Mouse (Mus musculus): ENCODE results near the gene Lrrc4. TPM values are rescaled to one million over a fixed set of nuclear protein-coding genes. Genes with fewer than 3 reads are reported as not detected.

The Lrrc4 gene
- polyA plus RNA-seq, 1 experiment from 2014 or later: 0.87 TPM

- Histone ChIP-seq H3K27ac (ENCODE audit: low read length) (no peak overlapping the region), H3K4me2 (replicated peaks; ENCODE audit: low read depth, low read length) (no peak overlapping the region), H3K4me3 (ENCODE audit: low read depth, low read length) (no peak overlapping the region), H3K4me1 (ENCODE audit: control insufficient read depth, insufficient read depth, low read length) (peaks cover 9% of the 10 kb centered on the region; the same call in 1 of the 2 replicates), H3K36me3 (ENCODE audit: control insufficient read depth, insufficient read depth, low read length) (peaks cover 13% of the 10 kb centered on the region; the same call in 1 of the 2 replicates), H3K9me3 (ENCODE audit: control insufficient read depth, low read depth, low read length) (no peaks in the 10 kb centered on the region), H3K9ac (replicated peaks; ENCODE audit: low read depth, low read length) (no peak overlapping the region), H3K27me3 (ENCODE audit: control insufficient read depth, insufficient read depth, low read length) (no peaks in the 10 kb centered on the region)
- no peak for ATAC-seq (ENCODE audit: insufficient number of reproducible peaks, insufficient read depth, low FRiP score, low read depth)
- WGBS: 73% methylated on average over 3 of the region's 3 CpGs
These were observed 39.7 kb downstream of the Lrrc4 start for GRCm38 (mm10) chr6:28791809-28792208.

DNA sequence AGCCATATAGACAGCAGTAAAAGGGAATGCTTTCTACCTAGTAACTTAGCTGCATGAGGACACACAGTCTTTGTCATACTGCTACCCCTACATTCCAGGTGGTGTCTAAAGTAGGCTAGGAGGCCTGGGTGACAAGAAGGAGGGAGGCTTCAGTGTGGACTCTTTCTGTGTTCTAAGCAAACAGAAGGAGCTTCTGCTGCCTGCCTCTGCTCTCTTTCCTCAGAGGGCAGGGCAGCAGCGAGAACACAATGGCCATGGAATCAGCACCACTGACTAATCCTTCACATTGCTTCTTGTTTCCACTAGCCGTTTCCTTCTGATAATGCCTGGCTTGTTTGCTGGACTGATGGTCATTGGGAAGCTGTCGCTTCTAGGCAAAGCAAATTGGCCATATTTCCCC lies 40.4 kb downstream of the Lrrc4 start:
- ATAC-seq (ENCODE audit: insufficient number of reproducible peaks, insufficient read depth, low FRiP score, low read depth): peak; percentile 14; the same call in 1 of the 2 replicates
- Histone ChIP-seq H3K9me3 (ENCODE audit: control insufficient read depth, low read depth, low read length) (no peaks in the 10 kb centered on the region), H3K4me1 (ENCODE audit: control insufficient read depth, insufficient read depth, low read length) (peaks cover 9% of the 10 kb centered on the region; the same call in 1 of the 2 replicates), H3K4me3 (ENCODE audit: low read depth, low read length) (no peak overlapping the region), H3K36me3 (ENCODE audit: control insufficient read depth, insufficient read depth, low read length) (peaks cover 7% of the 10 kb centered on the region; the same call in 1 of the 2 replicates), H3K27me3 (ENCODE audit: control insufficient read depth, insufficient read depth, low read length) (no peaks in the 10 kb centered on the region), H3K9ac (replicated peaks; ENCODE audit: low read depth, low read length) (no peak overlapping the region), H3K27ac (ENCODE audit: low read length) (no peak overlapping the region), H3K4me2 (replicated peaks; ENCODE audit: low read depth, low read length) (no peak overlapping the region)
- WGBS: 58% methylated on average over 3 of the region's 3 CpGs

DNA sequence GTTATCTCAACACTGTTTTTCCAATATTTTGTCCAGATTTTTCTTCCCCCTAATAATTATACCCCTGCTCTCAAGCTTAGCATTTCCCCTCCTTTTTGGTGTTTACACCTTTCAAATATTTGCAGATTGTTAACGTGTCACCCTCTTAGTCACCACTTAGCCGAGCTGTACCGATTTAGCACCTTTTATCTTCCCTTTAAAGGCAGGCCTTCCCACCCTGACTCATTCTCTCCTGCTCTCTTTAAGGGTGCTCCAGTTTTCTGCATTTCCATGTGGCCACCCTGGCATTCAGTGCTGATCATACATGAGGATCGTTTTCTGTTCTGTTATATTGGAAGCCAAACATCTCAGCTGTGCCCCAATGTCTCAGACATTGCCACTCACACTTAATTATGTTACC lies 41.9 kb downstream of the Lrrc4 start:
- Histone ChIP-seq H3K36me3 (ENCODE audit: control insufficient read depth, insufficient read depth, low read length) (no peaks in the 10 kb centered on the region), H3K9ac (replicated peaks; ENCODE audit: low read depth, low read length) (no peak overlapping the region), H3K4me2 (replicated peaks; ENCODE audit: low read depth, low read length) (no peak overlapping the region), H3K27me3 (ENCODE audit: control insufficient read depth, insufficient read depth, low read length) (no peaks in the 10 kb centered on the region), H3K27ac (ENCODE audit: low read length) (no peak overlapping the region), H3K4me1 (ENCODE audit: control insufficient read depth, insufficient read depth, low read length) (peaks cover 6% of the 10 kb centered on the region; the same call in 1 of the 2 replicates), H3K4me3 (ENCODE audit: low read depth, low read length) (no peak overlapping the region), H3K9me3 (ENCODE audit: control insufficient read depth, low read depth, low read length) (no peaks in the 10 kb centered on the region)
- no peak for ATAC-seq (ENCODE audit: insufficient number of reproducible peaks, insufficient read depth, low FRiP score, low read depth)
- 39% methylated on average over 4 of the region's 4 CpGs for WGBS

DNA sequence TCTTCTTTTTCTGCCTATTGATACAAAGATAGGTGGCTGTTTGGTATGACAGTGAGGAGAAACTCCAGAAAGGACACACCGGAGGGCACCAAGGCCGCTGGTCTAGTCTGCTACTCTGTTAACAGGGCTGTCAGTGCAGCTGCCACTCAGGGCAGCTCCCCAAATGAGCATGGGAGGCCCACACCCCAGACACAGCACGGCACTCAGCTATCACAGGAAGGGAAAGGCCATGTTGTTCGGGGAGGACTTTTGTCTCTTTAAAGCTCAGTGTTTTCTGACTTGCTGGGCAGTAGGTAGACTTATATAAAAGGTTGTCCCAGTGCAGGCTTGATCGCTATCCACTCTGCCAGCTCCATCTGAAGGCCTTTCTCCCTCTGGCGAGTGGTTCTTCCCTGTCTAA lies 44.4 kb downstream of the Lrrc4 start:
- no peaks in the 10 kb centered on the region for H3K36me3 ChIP-seq (ENCODE audit: control insufficient read depth, insufficient read depth, low read length)
- no peak for ATAC-seq (ENCODE audit: insufficient number of reproducible peaks, insufficient read depth, low FRiP score, low read depth)
- H3K4me3 ChIP-seq (ENCODE audit: low read depth, low read length): no peak overlapping the region
- no peaks in the 10 kb centered on the region for H3K27me3 ChIP-seq (ENCODE audit: control insufficient read depth, insufficient read depth, low read length)
- H3K9ac ChIP-seq (replicated peaks; ENCODE audit: low read depth, low read length): no peak overlapping the region
- H3K4me1 ChIP-seq (ENCODE audit: control insufficient read depth, insufficient read depth, low read length): peaks cover 6% of the 10 kb centered on the region; the same call in 1 of the 2 replicates
- WGBS: 76% methylated on average over 6 of the region's 6 CpGs
- no peak overlapping the region for H3K27ac ChIP-seq (ENCODE audit: low read length)
- H3K4me2 ChIP-seq (replicated peaks; ENCODE audit: low read depth, low read length): no peak overlapping the region
- H3K9me3 ChIP-seq (ENCODE audit: control insufficient read depth, low read depth, low read length): no peaks in the 10 kb centered on the region

- no peak for ATAC-seq (ENCODE audit: insufficient number of reproducible peaks, insufficient read depth, low FRiP score, low read depth)
- Histone ChIP-seq H3K4me3 (ENCODE audit: low read depth, low read length) (no peak overlapping the region), H3K27ac (ENCODE audit: low read length) (no peak overlapping the region), H3K4me1 (ENCODE audit: control insufficient read depth, insufficient read depth, low read length) (peaks cover 5% of the 10 kb centered on the region; the same call in 1 of the 2 replicates), H3K9ac (replicated peaks; ENCODE audit: low read depth, low read length) (no peak overlapping the region), H3K36me3 (ENCODE audit: control insufficient read depth, insufficient read depth, low read length) (no peaks in the 10 kb centered on the region), H3K27me3 (ENCODE audit: control insufficient read depth, insufficient read depth, low read length) (no peaks in the 10 kb centered on the region), H3K9me3 (ENCODE audit: control insufficient read depth, low read depth, low read length) (no peaks in the 10 kb centered on the region), H3K4me2 (replicated peaks; ENCODE audit: low read depth, low read length) (no peak overlapping the region)
- WGBS: 83% methylated on average over 8 of the region's 8 CpGs
These were observed 45.8 kb downstream of the Lrrc4 start for GRCm38 (mm10) chr6:28785770-28786169.

DNA sequence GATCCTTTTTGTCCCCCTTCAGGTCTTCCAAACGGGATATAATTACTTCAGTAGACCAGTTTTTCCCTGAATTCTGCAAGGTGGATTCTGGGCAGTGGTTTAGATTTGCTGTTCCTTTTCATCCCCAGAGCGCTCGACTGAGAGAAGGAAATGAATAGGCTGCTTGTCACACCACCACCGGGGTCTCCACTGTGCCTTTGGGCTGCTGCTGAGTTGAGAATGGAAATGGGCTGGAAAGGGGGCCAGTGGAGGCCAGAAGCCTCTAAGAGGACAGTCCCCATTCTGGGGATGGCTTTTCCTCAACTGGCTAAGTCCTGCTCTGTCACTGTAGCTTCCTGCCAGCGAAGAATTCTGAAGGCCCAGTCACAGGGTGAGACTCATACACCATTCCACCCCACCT lies 47.6 kb downstream of the Lrrc4 start:
- Histone ChIP-seq H3K4me2 (replicated peaks; ENCODE audit: low read depth, low read length) (no peak overlapping the region), H3K27me3 (ENCODE audit: control insufficient read depth, insufficient read depth, low read length) (no peaks in the 10 kb centered on the region), H3K9ac (replicated peaks; ENCODE audit: low read depth, low read length) (no peak overlapping the region), H3K9me3 (ENCODE audit: control insufficient read depth, low read depth, low read length) (no peaks in the 10 kb centered on the region), H3K27ac (ENCODE audit: low read length) (no peak overlapping the region), H3K4me3 (ENCODE audit: low read depth, low read length) (no peak overlapping the region), H3K4me1 (ENCODE audit: control insufficient read depth, insufficient read depth, low read length) (0 out of 2 replicates have a peak, but pooled peaks cover 3% of the 10 kb centered on the region), H3K36me3 (ENCODE audit: control insufficient read depth, insufficient read depth, low read length) (no peaks in the 10 kb centered on the region)
- ATAC-seq (ENCODE audit: insufficient number of reproducible peaks, insufficient read depth, low FRiP score, low read depth): no peak
- WGBS: 80% methylated on average over 5 of the region's 5 CpGs

- Histone ChIP-seq H3K4me2 (replicated peaks; ENCODE audit: low read depth, low read length) (no peak overlapping the region), H3K9ac (replicated peaks; ENCODE audit: low read depth, low read length) (no peak overlapping the region), H3K4me1 (ENCODE audit: control insufficient read depth, insufficient read depth, low read length) (0 out of 2 replicates have a peak, but pooled peaks cover 3% of the 10 kb centered on the region), H3K4me3 (ENCODE audit: low read depth, low read length) (no peak overlapping the region), H3K9me3 (ENCODE audit: control insufficient read depth, low read depth, low read length) (no peaks in the 10 kb centered on the region), H3K36me3 (ENCODE audit: control insufficient read depth, insufficient read depth, low read length) (no peaks in the 10 kb centered on the region), H3K27ac (ENCODE audit: low read length) (no peak overlapping the region), H3K27me3 (ENCODE audit: control insufficient read depth, insufficient read depth, low read length) (no peaks in the 10 kb centered on the region)
- no peak for ATAC-seq (ENCODE audit: insufficient number of reproducible peaks, insufficient read depth, low FRiP score, low read depth)
- WGBS: 87% methylated on average over 4 of the region's 4 CpGs
These were observed 48.4 kb downstream of the Lrrc4 start for GRCm38 (mm10) chr6:28783082-28783647.

- no peak overlapping the region for H3K9ac ChIP-seq (replicated peaks; ENCODE audit: low read depth, low read length)
- H3K27ac ChIP-seq (ENCODE audit: low read length): no peak overlapping the region
- no peak overlapping the region for H3K4me2 ChIP-seq (replicated peaks; ENCODE audit: low read depth, low read length)
- 45% methylated on average over 3 of the region's 3 CpGs for WGBS
- no peak for ATAC-seq (ENCODE audit: insufficient number of reproducible peaks, insufficient read depth, low FRiP score, low read depth)
- H3K36me3 ChIP-seq (ENCODE audit: control insufficient read depth, insufficient read depth, low read length): no peaks in the 10 kb centered on the region
- H3K4me3 ChIP-seq (ENCODE audit: low read depth, low read length): no peak overlapping the region
- no peaks in the 10 kb centered on the region for H3K9me3 ChIP-seq (ENCODE audit: control insufficient read depth, low read depth, low read length)
- H3K27me3 ChIP-seq (ENCODE audit: control insufficient read depth, insufficient read depth, low read length): no peaks in the 10 kb centered on the region
- 0 out of 2 replicates have a peak, but pooled peaks cover 3% of the 10 kb centered on the region for H3K4me1 ChIP-seq (ENCODE audit: control insufficient read depth, insufficient read depth, low read length)
These were observed 49.9 kb downstream of the Lrrc4 start for GRCm38 (mm10) chr6:28781696-28782095.

- 51% methylated on average over 2 of the region's 2 CpGs for WGBS
- H3K4me3 ChIP-seq (ENCODE audit: low read depth, low read length): no peak overlapping the region
These were observed 60.2 kb downstream of the Lrrc4 start for GRCm38 (mm10) chr6:28771331-28771730.

More at GRCm38 (mm10) chr6:28771331-28771730, 60.2 kb downstream of the Lrrc4 start:
- no peaks in the 10 kb centered on the region for H3K9me3 ChIP-seq (ENCODE audit: control insufficient read depth, low read depth, low read length)
- H3K4me1 ChIP-seq (ENCODE audit: control insufficient read depth, insufficient read depth, low read length): no peaks in the 10 kb centered on the region
- no peak overlapping the region for H3K9ac ChIP-seq (replicated peaks; ENCODE audit: low read depth, low read length)
- H3K27ac ChIP-seq (ENCODE audit: low read length): no peak overlapping the region
- no peak for ATAC-seq (ENCODE audit: insufficient number of reproducible peaks, insufficient read depth, low FRiP score, low read depth)
- H3K4me2 ChIP-seq (replicated peaks; ENCODE audit: low read depth, low read length): no peak overlapping the region
- H3K36me3 ChIP-seq (ENCODE audit: control insufficient read depth, insufficient read depth, low read length): no peaks in the 10 kb centered on the region
- no peaks in the 10 kb centered on the region for H3K27me3 ChIP-seq (ENCODE audit: control insufficient read depth, insufficient read depth, low read length)

All from stomach, embryonic 14.5 days (tissue).